Mouse (Mus musculus) small intestine, adult 2 months (tissue): ENCODE data around the gene Fam198b.

ENCODE experiments used
- CTCF ChIP-seq: fragments of 200-500 bp; IDR thresholded peaks from 2 replicates; pipeline ENCODE4 v1.5.1; 2012; ENCODE audit warnings: low read depth, mild to moderate bottlenecking, control low read depth, inconsistent platforms, low read length, moderate library complexity, mixed read lengths; ENCODE audit not compliant: insufficient replicate concordance, insufficient read length; ENCODE audit errors: extremely low read depth
- POLR2A ChIP-seq: fragments of 200-500 bp; IDR thresholded peaks from 2 replicates; pipeline ENCODE4 v1.6.1; 2012; ENCODE audit warnings: low read depth, mild to moderate bottlenecking, control low read depth, inconsistent platforms, low read length, moderate library complexity

DNA sequence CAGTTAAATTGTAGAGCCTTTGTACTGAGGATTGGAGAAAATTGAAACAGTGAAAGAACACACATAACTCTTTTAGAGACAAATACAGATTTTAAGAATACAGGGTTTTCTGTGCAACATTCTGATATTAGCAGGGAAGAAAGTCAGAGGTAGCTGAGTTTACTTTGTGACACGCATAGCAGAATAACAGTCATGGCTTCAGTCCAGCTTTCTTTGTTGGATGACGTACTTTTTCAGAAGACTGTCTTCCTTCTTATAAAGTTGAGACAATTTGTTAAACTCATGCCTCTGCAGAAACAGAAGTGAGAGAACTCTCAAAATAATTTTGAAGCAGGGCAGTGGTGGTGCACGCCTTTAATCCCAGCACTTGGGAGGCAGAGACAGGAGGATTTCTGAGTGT, 70.9 kb downstream of the Fam198b start:
- TF ChIP-seq POLR2A (no peak), CTCF (no peak)
